Comparison of ENCODE assay signal across 11 mouse cellular contexts in the genomic region with DNA sequence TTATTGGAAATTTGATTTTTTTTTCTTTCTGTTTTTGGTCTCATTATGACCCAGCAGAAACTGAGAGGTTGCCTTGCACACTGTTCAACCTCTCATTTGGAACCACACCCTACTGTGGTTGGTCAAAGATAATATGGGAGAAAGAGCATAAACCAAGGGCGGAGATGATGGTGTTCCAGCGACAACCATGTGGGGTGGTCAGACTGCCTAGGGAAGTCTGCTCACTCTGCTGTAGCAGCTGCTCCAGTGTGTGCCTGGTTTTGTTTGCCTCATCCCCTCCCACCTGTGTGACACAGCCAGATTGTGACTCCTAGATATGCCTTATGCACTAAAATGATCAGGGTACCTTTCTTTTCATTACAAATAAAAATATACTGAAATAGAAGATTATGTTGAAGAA.
"Had no signal": no experiment of that assay in that cellular context is flagged by ENCODE, and none has a peak within 500 bp of the region (broad histone marks: within the 10 kb centered on the region; RNA-seq: fewer than 3 reads in every experiment).

No protein-coding gene starts in this region.

- H3K4me1 ChIP-seq: limb, embryonic 12.5 days; neural tube, embryonic 13.5 days had no signal

- H3K27me3 ChIP-seq: limb, embryonic 12.5 days; neural tube, embryonic 13.5 days had no signal

- ATAC-seq: intestine, embryonic 16.5 days; lung, postnatal 0 days; midbrain, embryonic 16.5 days had no signal

- H3K4me3 ChIP-seq: limb, embryonic 12.5 days; neural tube, embryonic 13.5 days had no signal

- H3K27ac ChIP-seq: limb, embryonic 12.5 days; neural tube, embryonic 13.5 days had no signal

- DNase-seq: kidney, adult 8-10 months; kidney, postnatal 25 days; lung, adult 2 months; lung, postnatal 36 days; retina, postnatal 1 day had no signal

- H3K9ac ChIP-seq: limb, embryonic 12.5 days; neural tube, embryonic 13.5 days had no signal

- H3K36me3 ChIP-seq: limb, embryonic 12.5 days; neural tube, embryonic 13.5 days had no signal

- H3K9me3 ChIP-seq: limb, embryonic 12.5 days; neural tube, embryonic 13.5 days had no signal

- H3K4me2 ChIP-seq: limb, embryonic 12.5 days; midbrain, embryonic 11.5 days; neural tube, embryonic 13.5 days had no signal
